Mouse (Mus musculus): ENCODE measurements around the gene Cdc14a. TPM values are rescaled to one million over a fixed set of nuclear protein-coding genes. Genes with fewer than 3 reads are reported as not detected.

Cdc14a gene
- 15.6 TPM for polyA plus RNA-seq (2017; shearing (Covaris generic))

GRCm38 (mm10) chr3:116423353-116424159 lies at the start of gene Cdc14a:
Gene Cdc14a, minus strand, starts transcription at chr3:116424032.

GRCm38 (mm10) chr3:116253077-116253531 lies 170.7 kb downstream of the Cdc14a start, which contains the start of gene Gpr88:
Gene Gpr88, minus strand, starts transcription at chr3:116253503.

Other genes starting within 250 kb of the Cdc14a start
- not detected for gene Gpr88, start 170.5 kb downstream of the Cdc14a start, polyA plus RNA-seq (2017; shearing (Covaris generic))
- gene Rtca, start 84.2 kb upstream of the Cdc14a start, polyA plus RNA-seq (2017; shearing (Covaris generic)), result 31.0 TPM
- 10.7 TPM for gene Dbt, start 89.0 kb upstream of the Cdc14a start, polyA plus RNA-seq (2017; shearing (Covaris generic))
- 1.1 TPM for gene Lrrc39, start 138.9 kb upstream of the Cdc14a start, polyA plus RNA-seq (2017; shearing (Covaris generic))
- 3.8 TPM for gene Sass6, start 170.9 kb upstream of the Cdc14a start, polyA plus RNA-seq (2017; shearing (Covaris generic))
- 31.6 TPM for gene Trmt13, start 190.6 kb upstream of the Cdc14a start, polyA plus RNA-seq (2017; shearing (Covaris generic))
- 172 TPM for gene Mfsd14a, start 238.6 kb upstream of the Cdc14a start, polyA plus RNA-seq (2017; shearing (Covaris generic))

Measured in effector memory CD4-positive, alpha-beta T cell, adult 5 months (primary cell).